ENCODE assay signal across 8 mouse cellular contexts in genomic region chr6:90428380-90428974, GRCm38 (mm10). TPM values are rescaled to one million over a fixed set of nuclear protein-coding genes. Genes with fewer than 3 reads are reported as not detected.
DNase-seq lines count a peak whose midpoint lies in the region; ATAC-seq and TF ChIP-seq lines count a peak whose summit lies in the region.

TSS of gene Cfap100 (minus strand) at chr6:90428797.

- peak within 1 kb of the TSS; percentile 45 for H3K4me3 ChIP-seq in embryonic facial prominence, embryonic 13.5 days
- H3K4me3 ChIP-seq in kidney, adult 2 months (ENCODE audit: insufficient read depth, low read depth, low read length), result peak within 1 kb of the TSS; percentile 45
- peak within 1 kb of the TSS; percentile 27 for H3K4me3 ChIP-seq in limb, embryonic 11.5 days (ENCODE audit: low read depth, low read length)
- peak within 1 kb of the TSS; percentile 44 for H3K4me3 ChIP-seq in midbrain, embryonic 12.5 days
- H3K4me3 ChIP-seq in stomach, embryonic 15.5 days (replicated peaks), result peak within 1 kb of the TSS; percentile 43

- peak; percentile 5 for DNase-seq in 416B (ENCODE audit: low read depth)
- DNase-seq in adrenal gland, postnatal 4 days (ENCODE audit: low spot score in 2 of 2), result peak; percentile 48 to 67
- peak; percentile 72 for DNase-seq in heart, adult 8-10 months (ENCODE audit: low spot score)
- DNase-seq in kidney, adult 2 months, result peak; percentile 85
- DNase-seq in limb, embryonic 11.5 days (ENCODE audit: low spot score), result peak; percentile 82

- ATAC-seq in embryonic facial prominence, embryonic 13.5 days (ENCODE audit: insufficient number of reproducible peaks, insufficient read depth, low FRiP score, low TSS enrichment, low read depth), result peak; percentile 65; the same call in 1 of the 2 replicates
- ATAC-seq in limb, embryonic 11.5 days (ENCODE audit: insufficient number of reproducible peaks, low FRiP score, low TSS enrichment, low read depth), result peak; percentile 77
- peak; percentile 87 for ATAC-seq in midbrain, embryonic 12.5 days (ENCODE audit: low FRiP score, low read depth)
- ATAC-seq in stomach, embryonic 15.5 days (ENCODE audit: insufficient read depth, low FRiP score, low read depth), result peak; percentile 87

- peaks cover 12% of the 10 kb centered on the region for H3K4me1 ChIP-seq in embryonic facial prominence, embryonic 13.5 days
- peaks cover 6% of the 10 kb centered on the region; the same call in 1 of the 2 replicates for H3K4me1 ChIP-seq in kidney, adult 2 months (ENCODE audit: control insufficient read depth, insufficient read depth, low read length)
- H3K4me1 ChIP-seq in limb, embryonic 11.5 days (ENCODE audit: control insufficient read depth, insufficient read depth, low read length), result no peaks in the 10 kb centered on the region
- H3K4me1 ChIP-seq in midbrain, embryonic 12.5 days, result peaks cover 14% of the 10 kb centered on the region
- H3K4me1 ChIP-seq in stomach, embryonic 15.5 days, result peaks cover 10% of the 10 kb centered on the region

- H3K9ac ChIP-seq in embryonic facial prominence, embryonic 13.5 days, result peak within 1 kb of the TSS; percentile 58
- H3K9ac ChIP-seq in limb, embryonic 11.5 days (ENCODE audit: low read length), result peak within 1 kb of the TSS; percentile 12
- peak within 1 kb of the TSS; percentile 46 for H3K9ac ChIP-seq in midbrain, embryonic 12.5 days (replicated peaks)
- H3K9ac ChIP-seq in stomach, embryonic 15.5 days, result peak within 1 kb of the TSS; percentile 22; the same call in 1 of the 2 replicates

- WGBS in embryonic facial prominence, embryonic 13.5 days, result under 1% methylated on average over 31 of the region's 31 CpGs
- WGBS in kidney, adult 2 months, result under 1% methylated on average over 31 of the region's 31 CpGs
- WGBS in limb, embryonic 11.5 days, result under 1% methylated on average over 31 of the region's 31 CpGs
- WGBS in midbrain, embryonic 12.5 days, result under 1% methylated on average over 31 of the region's 31 CpGs
- 0% methylated on average over 31 of the region's 31 CpGs for WGBS in stomach, embryonic 15.5 days

- H3K9me3 ChIP-seq in embryonic facial prominence, embryonic 13.5 days, result no peaks in the 10 kb centered on the region
- no peaks in the 10 kb centered on the region for H3K9me3 ChIP-seq in limb, embryonic 11.5 days (ENCODE audit: control insufficient read depth, low read length)
- H3K9me3 ChIP-seq in midbrain, embryonic 12.5 days, result no peaks in the 10 kb centered on the region
- no peaks in the 10 kb centered on the region for H3K9me3 ChIP-seq in stomach, embryonic 15.5 days

- H3K27me3 ChIP-seq in embryonic facial prominence, embryonic 13.5 days, result peaks cover 16% of the 10 kb centered on the region
- no peaks in the 10 kb centered on the region for H3K27me3 ChIP-seq in kidney, adult 2 months (replicated peaks; ENCODE audit: control insufficient read depth, insufficient read depth, low read length)
- no peaks in the 10 kb centered on the region for H3K27me3 ChIP-seq in limb, embryonic 11.5 days (ENCODE audit: control insufficient read depth, insufficient read depth, low read length)
- peaks cover 17% of the 10 kb centered on the region for H3K27me3 ChIP-seq in midbrain, embryonic 12.5 days
- no peaks in the 10 kb centered on the region; the same call in 1 of the 2 replicates for H3K27me3 ChIP-seq in stomach, embryonic 15.5 days (replicated peaks)

- peak; percentile 76 for TF ChIP-seq CTCF in kidney, adult 2 months (conservative IDR thresholded peaks at IDR 0.05; ENCODE audit: insufficient read depth, insufficient read length, low read depth, low read length)

- H3K36me3 ChIP-seq in embryonic facial prominence, embryonic 13.5 days, result no peaks in the 10 kb centered on the region
- H3K36me3 ChIP-seq in kidney, adult 2 months (ENCODE audit: control insufficient read depth, insufficient read depth, low read length), result no peaks in the 10 kb centered on the region
- H3K36me3 ChIP-seq in limb, embryonic 11.5 days (ENCODE audit: control insufficient read depth, insufficient read depth, low read length), result no peaks in the 10 kb centered on the region
- no peaks in the 10 kb centered on the region for H3K36me3 ChIP-seq in midbrain, embryonic 12.5 days
- no peaks in the 10 kb centered on the region for H3K36me3 ChIP-seq in stomach, embryonic 15.5 days

- TF ChIP-seq POLR2A in kidney, adult 2 months (IDR thresholded peaks at IDR 0.05; ENCODE audit: low read depth, low read length), result no peak

- H3K4me2 ChIP-seq in embryonic facial prominence, embryonic 13.5 days, result peak within 1 kb of the TSS; percentile 78
- H3K4me2 ChIP-seq in limb, embryonic 11.5 days (ENCODE audit: low read depth, severe bottlenecking), result peak within 1 kb of the TSS; percentile 78
- H3K4me2 ChIP-seq in midbrain, embryonic 12.5 days (replicated peaks), result peak within 1 kb of the TSS; percentile 85
- H3K4me2 ChIP-seq in stomach, embryonic 15.5 days, result peak within 1 kb of the TSS; percentile 89

- no peak within 1 kb of the TSS for H3K27ac ChIP-seq in embryonic facial prominence, embryonic 13.5 days
- no peak within 1 kb of the TSS for H3K27ac ChIP-seq in kidney, adult 2 months (ENCODE audit: insufficient read depth, low read depth, low read length)
- H3K27ac ChIP-seq in limb, embryonic 11.5 days (replicated peaks; ENCODE audit: low read depth, low read length), result no peak within 1 kb of the TSS
- peak within 1 kb of the TSS; percentile 52 for H3K27ac ChIP-seq in midbrain, embryonic 12.5 days (replicated peaks)
- no peak within 1 kb of the TSS for H3K27ac ChIP-seq in stomach, embryonic 15.5 days

RNA-seq across cellular contexts. Expression of gene Cfap100, which starts in this region (rescaled TPM):
- under 1 TPM; 0.14 to 0.76 TPM for total RNA-seq in adrenal gland, postnatal 4 days (2021)
- 1.2 and 1.8 TPM in 2 replicates for polyA plus RNA-seq in embryonic facial prominence, embryonic 13.5 days (2015; fragmentation: Nextera tagmentation; extraction: Ambion mirVana)
- under 1 TPM in 2 of 4 experiments, not detected in 2; 0.22 to 0.90 TPM for total RNA-seq in heart, adult 8-10 months (2022)
- 0.05 and 0.27 TPM in 2 replicates for polyA plus RNA-seq in kidney, adult 2 months (2012; rRNA removed)
- 0.57 and 0.91 TPM in 2 replicates for polyA plus RNA-seq in limb, embryonic 11.5 days (2014; fragmentation: Nextera tagmentation; extraction: Ambion mirVana)
- polyA plus RNA-seq in midbrain, embryonic 12.5 days (2016; fragmentation: Nextera tagmentation; extraction: Ambion mirVana), result 3.5 and 4.3 TPM in 2 replicates
- 0.40 and 0.57 TPM in 2 replicates for polyA plus RNA-seq in stomach, embryonic 15.5 days (2015; fragmentation: Nextera tagmentation; extraction: Ambion mirVana)

Comparison
In these comparisons a context has a peak if more than half of its experiments do, and no peak if none do; other contexts are left out.
1. Peak in DNase-seq in adrenal gland, postnatal 4 days; RNA of the gene not detected or under 1 TPM.
2. Peak in DNase-seq in heart, adult 8-10 months; RNA of the gene not detected or under 1 TPM.
3. Peak in DNase-seq and H3K4me3 ChIP-seq in kidney, adult 2 months; RNA of the gene not detected or under 1 TPM.
4. Peak in DNase-seq, ATAC-seq, H3K4me3 ChIP-seq, H3K9ac ChIP-seq and H3K4me2 ChIP-seq in limb, embryonic 11.5 days; RNA of the gene not detected or under 1 TPM.
5. Peak in ATAC-seq, H3K4me3 ChIP-seq, H3K9ac ChIP-seq and H3K4me2 ChIP-seq in stomach, embryonic 15.5 days; RNA of the gene not detected or under 1 TPM.
6. DNase-seq: peak in every context shown above with its lines; median percentile 85 in kidney, adult 2 months; 82 in limb, embryonic 11.5 days; 72 in heart, adult 8-10 months; 58 in adrenal gland, postnatal 4 days; 5 in 416B.